ENCODE assay signal across 9 mouse cellular contexts in the genomic region with DNA sequence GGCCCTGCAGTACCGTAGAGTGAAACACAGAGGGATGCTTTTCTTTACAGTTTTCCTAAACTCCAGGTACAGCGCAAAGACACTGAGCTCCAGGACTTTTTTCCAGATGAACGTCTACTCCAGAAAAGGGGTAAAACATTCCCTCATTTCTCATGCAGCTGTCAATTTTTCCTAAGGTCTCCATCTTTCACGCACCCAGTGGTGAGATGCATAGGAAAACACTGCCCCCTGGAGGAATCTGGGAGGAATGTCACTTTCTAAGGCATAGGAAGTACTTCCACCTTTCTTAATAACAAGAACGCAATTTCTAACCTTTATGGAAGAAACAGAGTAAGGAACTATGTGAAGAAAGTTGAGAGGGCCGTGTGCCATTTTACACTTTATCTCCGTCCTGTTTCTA.
A peak's percentile ranks its signal among the peaks of the same experiment; 100 is the strongest.
DNase-seq lines count a peak whose midpoint lies in the region; ATAC-seq and TF ChIP-seq lines count a peak whose summit lies in the region.
"Had no signal": no experiment of that assay in that cellular context is flagged by ENCODE, and none has a peak within 500 bp of the region (broad histone marks: within the 10 kb centered on the region; RNA-seq: fewer than 3 reads in every experiment).

No protein-coding gene starts in this region.

- H3K9ac ChIP-seq in hindbrain, embryonic 11.5 days (ENCODE audit: low read depth, low read length): no peak overlapping the region
- no peak overlapping the region for H3K9ac ChIP-seq in hindbrain, embryonic 12.5 days
- H3K9ac ChIP-seq: hindbrain, embryonic 15.5 days had no signal

- TF ChIP-seq POLR2A in thymus, adult 2 months (IDR thresholded peaks at IDR 0.05; ENCODE audit: control insufficient read depth, extremely low read depth, insufficient read depth, low read length, poor library complexity): no peak

- peak; percentile 73 for DNase-seq in hindbrain, embryonic 11.5 days (ENCODE audit: low spot score)
- peak; percentile 39 for DNase-seq in 416B (ENCODE audit: low read depth)
- DNase-seq in brain, adult 2 months (ENCODE audit: low read depth, low spot score): peak; percentile 81
- peak; percentile 41 for DNase-seq in forebrain, embryonic 10.5 days (ENCODE audit: extremely low spot score, low spot score)
- peak; percentile 10 for DNase-seq in lung, postnatal 14 days
- DNase-seq in spleen, postnatal 36 days (ENCODE audit: low spot score in 2 of 2): no peak
- DNase-seq in thymus, adult 2 months: no peak

- WGBS in hindbrain, embryonic 11.5 days: 45% methylated on average over 7 of the region's 7 CpGs
- WGBS in hindbrain, embryonic 12.5 days: 46% methylated on average over 7 of the region's 7 CpGs
- 48% methylated on average over 7 of the region's 7 CpGs for WGBS in forebrain, embryonic 10.5 days
- WGBS in thymus, adult 2 months: 45% methylated on average over 7 of the region's 7 CpGs

- H3K4me1 ChIP-seq in hindbrain, embryonic 11.5 days (replicated peaks; ENCODE audit: control insufficient read depth, insufficient read depth, low read length): no peaks in the 10 kb centered on the region
- H3K4me1 ChIP-seq in hindbrain, embryonic 12.5 days: no peaks in the 10 kb centered on the region
- no peaks in the 10 kb centered on the region for H3K4me1 ChIP-seq in forebrain, embryonic 10.5 days
- H3K4me1 ChIP-seq in thymus, adult 2 months (replicated peaks; ENCODE audit: control insufficient read depth, insufficient read depth, low read length): no peaks in the 10 kb centered on the region
- H3K4me1 ChIP-seq: hindbrain, embryonic 15.5 days had no signal

- no peaks in the 10 kb centered on the region for H3K27me3 ChIP-seq in hindbrain, embryonic 11.5 days (ENCODE audit: control insufficient read depth, insufficient read depth, low read length)
- H3K27me3 ChIP-seq in hindbrain, embryonic 12.5 days: no peaks in the 10 kb centered on the region
- H3K27me3 ChIP-seq in forebrain, embryonic 10.5 days (ENCODE audit: poor library complexity, severe bottlenecking): no peaks in the 10 kb centered on the region
- H3K27me3 ChIP-seq in thymus, adult 2 months (ENCODE audit: control insufficient read depth, insufficient read depth, low read length): no peaks in the 10 kb centered on the region
- H3K27me3 ChIP-seq: hindbrain, embryonic 15.5 days had no signal

- H3K36me3 ChIP-seq in hindbrain, embryonic 11.5 days (ENCODE audit: control insufficient read depth, insufficient read depth, low read length): no peaks in the 10 kb centered on the region
- no peaks in the 10 kb centered on the region; the same call in 1 of the 2 replicates for H3K36me3 ChIP-seq in hindbrain, embryonic 12.5 days
- peaks cover 3% of the 10 kb centered on the region; the same call in 1 of the 2 replicates for H3K36me3 ChIP-seq in forebrain, embryonic 10.5 days (replicated peaks)
- H3K36me3 ChIP-seq in thymus, adult 2 months (ENCODE audit: control insufficient read depth, insufficient read depth, low read length): no peaks in the 10 kb centered on the region
- H3K36me3 ChIP-seq: hindbrain, embryonic 15.5 days had no signal

- no peak for TF ChIP-seq CTCF in thymus, adult 2 months (IDR thresholded peaks at IDR 0.05; ENCODE audit: borderline replicate concordance, control insufficient read depth, extremely low read depth, insufficient read depth, low read length, poor library complexity)

- ATAC-seq in hindbrain, embryonic 11.5 days (ENCODE audit: low FRiP score): peak; percentile 63
- no peak for ATAC-seq in hindbrain, embryonic 12.5 days (ENCODE audit: low FRiP score)

- no peak overlapping the region for H3K4me2 ChIP-seq in hindbrain, embryonic 11.5 days (replicated peaks; ENCODE audit: low read depth, low read length)
- H3K4me2 ChIP-seq in hindbrain, embryonic 12.5 days (replicated peaks): no peak overlapping the region
- H3K4me2 ChIP-seq: hindbrain, embryonic 15.5 days had no signal

- no peaks in the 10 kb centered on the region for H3K9me3 ChIP-seq in hindbrain, embryonic 11.5 days (ENCODE audit: control insufficient read depth, low read length)
- no peaks in the 10 kb centered on the region for H3K9me3 ChIP-seq in hindbrain, embryonic 12.5 days (replicated peaks)
- no peaks in the 10 kb centered on the region for H3K9me3 ChIP-seq in forebrain, embryonic 10.5 days
- H3K9me3 ChIP-seq: hindbrain, embryonic 15.5 days had no signal

- no peak overlapping the region for H3K27ac ChIP-seq in hindbrain, embryonic 11.5 days (ENCODE audit: low read depth, low read length)
- H3K27ac ChIP-seq in hindbrain, embryonic 12.5 days: no peak overlapping the region
- no peak overlapping the region for H3K27ac ChIP-seq in forebrain, embryonic 10.5 days
- H3K27ac ChIP-seq in thymus, adult 2 months (ENCODE audit: control insufficient read depth, insufficient read depth, low read length): no peak overlapping the region
- H3K27ac ChIP-seq: hindbrain, embryonic 15.5 days had no signal

- H3K4me3 ChIP-seq in hindbrain, embryonic 11.5 days (ENCODE audit: low read depth, low read length): no peak overlapping the region
- H3K4me3 ChIP-seq in hindbrain, embryonic 12.5 days: no peak overlapping the region
- H3K4me3 ChIP-seq in forebrain, embryonic 10.5 days: no peak overlapping the region
- no peak overlapping the region for H3K4me3 ChIP-seq in thymus, adult 2 months (ENCODE audit: control insufficient read depth, insufficient read depth, low read length)
- H3K4me3 ChIP-seq: hindbrain, embryonic 15.5 days had no signal

Comparison
In these comparisons a context has a peak if more than half of its experiments do, and no peak if none do; other contexts are left out.
1. DNase-seq: peak in hindbrain, embryonic 11.5 days (single experiment), 416B (single experiment), brain, adult 2 months (single experiment), forebrain, embryonic 10.5 days (single experiment) and lung, postnatal 14 days (single experiment); none in spleen, postnatal 36 days (0 of 2) and thymus, adult 2 months (single experiment).